Mouse (Mus musculus): ENCODE results near the gene Dbi. TPM values are rescaled to one million over a fixed set of nuclear protein-coding genes. Genes with fewer than 3 reads are reported as not detected.

Gene Dbi
- polyA plus RNA-seq, 1 experiment from 2014 or later, result 2,342 TPM

GRCm38 (mm10) chr1:120124839-120125238, 4.0 kb upstream of the Dbi start:
- Histone ChIP-seq H3K27me3 (ENCODE audit: insufficient read depth, low read length) (no peaks in the 10 kb centered on the region), H3K9ac (replicated peaks) (no peak overlapping the region), H3K4me2 (ENCODE audit: low read depth, low read length) (no peak overlapping the region), H3K36me3 (replicated peaks; ENCODE audit: insufficient read depth, low read length) (no peaks in the 10 kb centered on the region), H3K4me1 (ENCODE audit: insufficient read depth) (peaks cover 24% of the 10 kb centered on the region), H3K9me3 (ENCODE audit: low read length) (no peaks in the 10 kb centered on the region), H3K4me3 (ENCODE audit: low read depth, low read length) (no peak overlapping the region), H3K27ac (ENCODE audit: low read depth) (no peak overlapping the region)
- DNase-seq (no peak), ATAC-seq (no peak)
- TF ChIP-seq EP300 (IDR thresholded peaks at IDR 0.05; ENCODE audit: low read depth) (no peak), CTCF (IDR thresholded peaks at IDR 0.05; ENCODE audit: low read depth) (no peak)
- WGBS (ENCODE audit: insufficient replicate concordance), result 53% methylated on average over 4 of the region's 4 CpGs

- no peak overlapping the region for H3K9ac ChIP-seq (replicated peaks)
- H3K36me3 ChIP-seq (replicated peaks; ENCODE audit: insufficient read depth, low read length), result peaks cover 12% of the 10 kb centered on the region
- H3K27me3 ChIP-seq (ENCODE audit: insufficient read depth, low read length), result no peaks in the 10 kb centered on the region
- peaks cover 27% of the 10 kb centered on the region for H3K4me1 ChIP-seq (ENCODE audit: insufficient read depth)
- H3K27ac ChIP-seq (ENCODE audit: low read depth), result 0 out of 2 replicates have a peak overlapping the region, but pooled peaks have one; percentile 96
- TF ChIP-seq CTCF (IDR thresholded peaks at IDR 0.05; ENCODE audit: low read depth), result no peak
- H3K4me2 ChIP-seq (ENCODE audit: low read depth, low read length), result peak overlapping the region; percentile 96
- no peaks in the 10 kb centered on the region for H3K9me3 ChIP-seq (ENCODE audit: low read length)
- DNase-seq (no peak), ATAC-seq (no peak)
- no peak overlapping the region for H3K4me3 ChIP-seq (ENCODE audit: low read depth, low read length)
- 65% methylated on average over 8 of the region's 8 CpGs for WGBS (ENCODE audit: insufficient replicate concordance)
Observed at GRCm38 (mm10) chr1:120122634-120123383, 1.9 kb upstream of the Dbi start.

- no peak for ATAC-seq
- Histone ChIP-seq H3K4me1 (ENCODE audit: insufficient read depth) (peaks cover 27% of the 10 kb centered on the region), H3K4me3 (ENCODE audit: low read depth, low read length) (peak overlapping the region; percentile 72), H3K9me3 (ENCODE audit: low read length) (no peaks in the 10 kb centered on the region), H3K9ac (replicated peaks) (peak overlapping the region; percentile 81), H3K4me2 (ENCODE audit: low read depth, low read length) (peak overlapping the region; percentile 96), H3K27ac (ENCODE audit: low read depth) (peak overlapping the region; percentile 96), H3K27me3 (ENCODE audit: insufficient read depth, low read length) (no peaks in the 10 kb centered on the region), H3K36me3 (replicated peaks; ENCODE audit: insufficient read depth, low read length) (peaks cover 18% of the 10 kb centered on the region)
- WGBS (ENCODE audit: insufficient replicate concordance), result 56% methylated on average over 9 of the region's 9 CpGs
- no peak for DNase-seq
- TF ChIP-seq CTCF (IDR thresholded peaks at IDR 0.05; ENCODE audit: low read depth), result no peak
- no peak for TF ChIP-seq EP300 (IDR thresholded peaks at IDR 0.05; ENCODE audit: low read depth)
Observed at GRCm38 (mm10) chr1:120121930-120122530, 1.2 kb upstream of the Dbi start.

GRCm38 (mm10) chr1:120120141-120120968, 523 bp downstream of the Dbi start:
- TF ChIP-seq CTCF (IDR thresholded peaks at IDR 0.05; ENCODE audit: low read depth) (no peak), EP300 (IDR thresholded peaks at IDR 0.05; ENCODE audit: low read depth) (peak; percentile 63; the same call in 1 of the 2 replicates)
- DNase-seq (peak; percentile 83), ATAC-seq (peak; percentile 79)
- no peaks in the 10 kb centered on the region for H3K27me3 ChIP-seq (ENCODE audit: insufficient read depth, low read length)
- peaks cover 31% of the 10 kb centered on the region for H3K4me1 ChIP-seq (ENCODE audit: insufficient read depth)
- peaks cover 30% of the 10 kb centered on the region for H3K36me3 ChIP-seq (replicated peaks; ENCODE audit: insufficient read depth, low read length)
- 5% methylated on average over 24 of the region's 24 CpGs for WGBS (ENCODE audit: insufficient replicate concordance)
- H3K9me3 ChIP-seq (ENCODE audit: low read length), result no peaks in the 10 kb centered on the region
- peak overlapping the region; percentile 96 for H3K4me2 ChIP-seq (ENCODE audit: low read depth, low read length)
- peak overlapping the region; percentile 81 for H3K9ac ChIP-seq (replicated peaks)
- peak overlapping the region; percentile 96 for H3K27ac ChIP-seq (ENCODE audit: low read depth)
- H3K4me3 ChIP-seq (ENCODE audit: low read depth, low read length), result peak overlapping the region; percentile 72

- ATAC-seq, result no peak
- H3K27ac ChIP-seq (ENCODE audit: low read depth), result peak overlapping the region; percentile 96
- peak overlapping the region; percentile 81 for H3K9ac ChIP-seq (replicated peaks)
- no peak for DNase-seq
- H3K4me2 ChIP-seq (ENCODE audit: low read depth, low read length), result peak overlapping the region; percentile 96
- 64% methylated on average over 4 of the region's 4 CpGs for WGBS (ENCODE audit: insufficient replicate concordance)
- H3K36me3 ChIP-seq (replicated peaks; ENCODE audit: insufficient read depth, low read length), result peaks cover 40% of the 10 kb centered on the region
- no peaks in the 10 kb centered on the region for H3K27me3 ChIP-seq (ENCODE audit: insufficient read depth, low read length)
- TF ChIP-seq EP300 (IDR thresholded peaks at IDR 0.05; ENCODE audit: low read depth) (no peak), CTCF (IDR thresholded peaks at IDR 0.05; ENCODE audit: low read depth) (no peak)
- H3K4me3 ChIP-seq (ENCODE audit: low read depth, low read length), result peak overlapping the region; percentile 72
- no peaks in the 10 kb centered on the region for H3K9me3 ChIP-seq (ENCODE audit: low read length)
- H3K4me1 ChIP-seq (ENCODE audit: insufficient read depth), result peaks cover 25% of the 10 kb centered on the region
Observed at GRCm38 (mm10) chr1:120119389-120119788, 1.5 kb downstream of the Dbi start.

GRCm38 (mm10) chr1:120118854-120119253, 2.0 kb downstream of the Dbi start:
- ATAC-seq (no peak), DNase-seq (no peak)
- peaks cover 25% of the 10 kb centered on the region for H3K4me1 ChIP-seq (ENCODE audit: insufficient read depth)
- H3K27ac ChIP-seq (ENCODE audit: low read depth), result peak overlapping the region; percentile 96
- peak overlapping the region; percentile 72 for H3K4me3 ChIP-seq (ENCODE audit: low read depth, low read length)
- 74% methylated on average over 2 of the region's 2 CpGs for WGBS (ENCODE audit: insufficient replicate concordance)
- peaks cover 44% of the 10 kb centered on the region for H3K36me3 ChIP-seq (replicated peaks; ENCODE audit: insufficient read depth, low read length)
- no peaks in the 10 kb centered on the region for H3K27me3 ChIP-seq (ENCODE audit: insufficient read depth, low read length)
- H3K9ac ChIP-seq (replicated peaks), result peak overlapping the region; percentile 81
- no peak for TF ChIP-seq EP300 (IDR thresholded peaks at IDR 0.05; ENCODE audit: low read depth)
- TF ChIP-seq CTCF (IDR thresholded peaks at IDR 0.05; ENCODE audit: low read depth), result no peak
- peak overlapping the region; percentile 96 for H3K4me2 ChIP-seq (ENCODE audit: low read depth, low read length)
- H3K9me3 ChIP-seq (ENCODE audit: low read length), result no peaks in the 10 kb centered on the region
